Mouse (Mus musculus) kidney, embryonic 15.5 days (tissue): Measurements from ENCODE around the gene Rab31. TPM values are rescaled to one million over a fixed set of nuclear protein-coding genes. Genes with fewer than 3 reads are reported as not detected.

Experiments used
- ATAC-seq: fragments of 200-750 bp; cut with Nextera tagmentation; replicated peaks from 2 replicates; pipeline ENCODE4 v1.8.0; 2017; ENCODE audit warnings: moderate TSS enrichment; ENCODE audit not compliant: low FRiP score
- H3K27ac ChIP-seq: fragments of 300-500 bp; sonication (generic); 2 replicates; pipeline ENCODE4 v1.5.1; 2015; ENCODE audit warnings: mild to moderate bottlenecking, inconsistent platforms
- H3K27me3 ChIP-seq: fragments of 300-500 bp; sonication (generic); 2 replicates; pipeline ENCODE4 v1.6.1; 2015; ENCODE audit warnings: inconsistent platforms
- H3K36me3 ChIP-seq: fragments of 300-500 bp; sonication (generic); 2 replicates; pipeline ENCODE4 v1.6.1; 2015; ENCODE audit warnings: inconsistent platforms
- H3K4me1 ChIP-seq: fragments of 300-500 bp; sonication (generic); 2 replicates; pipeline ENCODE4 v1.6.1; 2015; ENCODE audit warnings: inconsistent platforms
- H3K4me2 ChIP-seq: fragments of 300-500 bp; sonication (generic); 2 replicates; pipeline ENCODE4 v1.6.1; 2015; ENCODE audit warnings: moderate library complexity, mild to moderate bottlenecking, inconsistent platforms
- H3K4me3 ChIP-seq: fragments of 300-500 bp; sonication (generic); replicated peaks from 2 replicates; pipeline ENCODE4 v1.5.1; 2015; ENCODE audit warnings: mild to moderate bottlenecking, inconsistent platforms
- H3K9ac ChIP-seq: fragments of 300-500 bp; sonication (generic); 2 replicates; pipeline ENCODE4 v1.6.1; 2015; ENCODE audit warnings: mild to moderate bottlenecking, inconsistent platforms
- H3K9me3 ChIP-seq: fragments of 300-500 bp; sonication (generic); replicated peaks from 2 replicates; pipeline ENCODE4 v1.6.1; 2016; ENCODE audit warnings: inconsistent platforms
- WGBS: fragments of 180-500 bp; shearing (Covaris S2); methylation state at CpG from one replicate; pipeline ENCODE4 v1.1.7; 2015; ENCODE audit warnings: mixed read lengths; 5-methylcytosine and 5-hydroxymethylcytosine counted together
- polyA plus RNA-seq: library from polyadenylated mRNA; unstranded; fragments of >200 nt; fragmentation: Nextera tagmentation; extraction: Ambion mirVana; gene quantifications from 2 replicates; pipeline ENCODE4 v1.2.1, GENCODE M21; 2015

Rab31 gene
- polyA plus RNA-seq, 1 experiment from 2014 or later = 33.6 TPM

DNA sequence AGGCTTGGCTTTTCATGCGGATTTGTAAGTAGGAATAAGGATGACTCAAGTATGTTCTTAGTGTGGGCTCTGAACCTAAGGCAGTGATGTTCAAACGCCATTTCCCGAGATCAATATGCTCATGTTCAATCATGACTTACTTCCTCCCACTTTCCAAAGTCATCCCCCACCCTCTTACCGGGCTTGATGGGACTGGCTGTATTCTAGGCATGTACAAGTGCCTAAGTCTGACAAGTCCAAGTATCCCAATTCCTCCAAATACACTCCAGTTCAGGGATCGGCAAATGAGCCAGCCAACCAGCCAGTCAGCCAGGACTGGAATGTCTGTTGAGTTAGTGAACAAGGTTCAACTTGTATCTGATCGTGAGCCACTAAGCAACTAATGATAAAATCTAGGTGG is 146.3 kb downstream of the Rab31 start:
- H3K9ac ChIP-seq = no peak overlapping the region
- no peak overlapping the region for H3K4me3 ChIP-seq
- no peak for ATAC-seq
- 94% methylated on average over 6 of the region's 6 CpGs for WGBS
- H3K4me2 ChIP-seq = no peak overlapping the region
- no peak overlapping the region for H3K27ac ChIP-seq
- no peaks in the 10 kb centered on the region for H3K4me1 ChIP-seq
- no peaks in the 10 kb centered on the region; the same call in 1 of the 2 replicates for H3K9me3 ChIP-seq
- no peaks in the 10 kb centered on the region for H3K27me3 ChIP-seq
- no peaks in the 10 kb centered on the region for H3K36me3 ChIP-seq

DNA sequence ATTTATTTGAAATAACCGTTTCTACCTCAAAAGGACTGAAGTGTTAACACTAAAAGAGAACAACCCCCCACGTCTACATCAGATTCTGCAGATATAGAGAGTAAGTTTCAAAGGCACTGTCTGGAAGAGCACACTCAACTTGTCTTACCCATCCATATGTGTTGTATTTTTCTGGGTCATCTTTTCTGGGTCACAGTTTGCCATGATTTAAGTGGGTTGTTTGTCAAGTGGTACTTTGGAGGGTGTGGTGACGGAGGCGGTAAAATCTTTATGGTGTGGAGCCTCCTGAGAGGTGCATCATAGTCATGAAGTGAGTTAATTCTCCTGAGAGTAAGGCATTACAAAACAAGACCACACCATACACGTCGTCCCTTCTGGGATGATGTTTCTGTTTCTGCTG is 147.0 kb downstream of the Rab31 start:
- no peak overlapping the region for H3K4me2 ChIP-seq
- no peak overlapping the region for H3K27ac ChIP-seq
- WGBS = 83% methylated on average over 6 of the region's 6 CpGs
- no peaks in the 10 kb centered on the region; the same call in 1 of the 2 replicates for H3K9me3 ChIP-seq
- H3K9ac ChIP-seq = no peak overlapping the region
- H3K4me1 ChIP-seq = no peaks in the 10 kb centered on the region
- no peaks in the 10 kb centered on the region for H3K27me3 ChIP-seq
- H3K36me3 ChIP-seq = no peaks in the 10 kb centered on the region
- H3K4me3 ChIP-seq = no peak overlapping the region
- no peak for ATAC-seq

DNA sequence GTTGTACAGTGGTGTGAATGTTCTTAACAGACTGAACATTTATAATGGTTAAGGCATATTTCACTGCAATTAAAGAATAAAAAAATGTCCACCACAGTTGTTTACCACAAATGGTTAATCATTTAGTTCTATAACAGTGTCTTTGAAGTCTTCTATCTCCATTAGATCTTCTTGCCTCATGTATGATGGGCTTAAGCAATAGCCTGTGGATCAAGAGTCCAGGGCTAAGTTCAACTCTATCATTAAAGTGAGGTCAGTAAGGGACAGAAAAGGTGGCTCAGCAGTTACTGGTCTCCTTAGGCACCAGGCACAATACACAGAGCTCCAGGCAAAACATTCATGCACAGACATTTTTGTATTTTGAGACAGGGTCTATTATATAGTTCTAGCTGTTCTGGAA is 149.4 kb downstream of the Rab31 start:
- Histone ChIP-seq H3K27me3 (no peaks in the 10 kb centered on the region), H3K4me3 (no peak overlapping the region), H3K9me3 (no peaks in the 10 kb centered on the region; the same call in 1 of the 2 replicates), H3K9ac (no peak overlapping the region), H3K27ac (no peak overlapping the region), H3K36me3 (no peaks in the 10 kb centered on the region), H3K4me1 (no peaks in the 10 kb centered on the region), H3K4me2 (no peak overlapping the region)
- no peak for ATAC-seq

DNA sequence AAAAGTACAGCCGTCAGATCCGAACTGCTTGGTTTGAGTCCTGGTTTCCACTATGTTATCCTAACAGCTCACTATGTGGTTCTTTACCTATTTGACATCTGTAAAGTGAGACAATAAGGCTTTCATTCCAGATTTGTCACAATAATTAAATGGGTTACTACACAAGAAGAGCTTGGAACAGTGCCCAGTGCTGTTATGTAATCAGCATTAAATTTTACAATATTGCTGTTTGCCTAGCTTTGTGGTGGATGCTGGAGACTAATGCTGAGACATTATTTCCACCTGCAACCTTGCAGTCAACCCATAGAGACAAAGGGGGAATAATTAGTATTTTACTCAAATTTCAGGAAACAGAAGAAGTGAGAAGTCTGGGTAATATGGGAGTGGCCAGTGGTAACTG is 154.1 kb downstream of the Rab31 start:
- WGBS = 87% methylated on average over 2 of the region's 2 CpGs
- no peak overlapping the region for H3K27ac ChIP-seq
- no peaks in the 10 kb centered on the region for H3K27me3 ChIP-seq
- no peak for ATAC-seq
- H3K9me3 ChIP-seq = no peaks in the 10 kb centered on the region
- no peak overlapping the region for H3K4me2 ChIP-seq
- H3K36me3 ChIP-seq = no peaks in the 10 kb centered on the region
- no peak overlapping the region for H3K4me3 ChIP-seq
- H3K9ac ChIP-seq = no peak overlapping the region
- H3K4me1 ChIP-seq = 0 out of 2 replicates have a peak, but pooled peaks cover 3% of the 10 kb centered on the region

DNA sequence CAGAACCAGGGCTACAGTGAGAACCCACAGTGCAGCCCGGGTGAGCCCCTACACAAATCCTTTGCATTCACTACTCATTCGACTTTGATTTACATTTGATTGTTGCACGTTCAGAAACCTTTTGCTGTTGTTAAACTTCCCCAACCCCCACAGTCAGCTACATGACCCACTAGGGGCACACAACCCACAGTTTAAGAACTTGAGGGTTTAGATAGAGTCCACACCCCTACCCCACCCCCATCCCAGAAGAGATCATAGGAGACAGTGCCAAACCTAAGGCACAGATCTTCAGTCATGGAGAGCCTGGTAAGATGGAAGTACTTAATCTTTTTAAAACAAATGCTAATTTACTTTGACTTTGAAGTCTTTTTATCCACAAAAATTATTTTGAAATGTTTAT is 156.9 kb downstream of the Rab31 start:
- ATAC-seq = no peak
- Histone ChIP-seq H3K9ac (no peak overlapping the region), H3K27ac (no peak overlapping the region), H3K4me2 (no peak overlapping the region), H3K36me3 (no peaks in the 10 kb centered on the region), H3K27me3 (no peaks in the 10 kb centered on the region), H3K4me1 (peaks cover 12% of the 10 kb centered on the region), H3K4me3 (no peak overlapping the region), H3K9me3 (no peaks in the 10 kb centered on the region)
- WGBS = 42% methylated on average over 3 of the region's 3 CpGs

DNA sequence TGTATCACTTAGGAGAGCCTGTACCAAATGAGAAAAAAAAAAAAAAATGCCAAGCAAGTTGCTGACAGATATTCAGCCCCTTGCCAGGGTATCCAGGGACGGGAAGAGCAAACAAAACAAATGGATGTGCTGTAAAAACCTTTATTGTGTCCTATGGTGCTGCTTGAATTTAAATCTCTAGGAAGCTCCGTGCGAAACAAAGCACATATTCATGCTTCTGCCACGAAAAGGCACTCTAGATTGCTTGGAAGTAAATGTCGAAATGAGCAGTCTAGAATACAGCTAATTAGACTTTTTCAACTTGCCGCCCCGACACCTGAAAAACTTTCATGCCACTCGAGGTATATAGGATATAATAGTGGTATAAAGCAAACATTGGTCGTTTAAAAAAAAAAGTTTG is 158.1 kb downstream of the Rab31 start:
- no peak for ATAC-seq
- H3K27me3 ChIP-seq = no peaks in the 10 kb centered on the region
- whole genome bisulfite sequencing = under 1% methylated on average over 9 of the region's 9 CpGs
- peak overlapping the region; percentile 99 for H3K9ac ChIP-seq
- H3K27ac ChIP-seq = peak overlapping the region; percentile 99
- peak overlapping the region; percentile 79 for H3K4me2 ChIP-seq
- peak overlapping the region; percentile 97 for H3K4me3 ChIP-seq
- H3K4me1 ChIP-seq = peaks cover 18% of the 10 kb centered on the region
- no peaks in the 10 kb centered on the region for H3K9me3 ChIP-seq
- no peaks in the 10 kb centered on the region for H3K36me3 ChIP-seq

DNA sequence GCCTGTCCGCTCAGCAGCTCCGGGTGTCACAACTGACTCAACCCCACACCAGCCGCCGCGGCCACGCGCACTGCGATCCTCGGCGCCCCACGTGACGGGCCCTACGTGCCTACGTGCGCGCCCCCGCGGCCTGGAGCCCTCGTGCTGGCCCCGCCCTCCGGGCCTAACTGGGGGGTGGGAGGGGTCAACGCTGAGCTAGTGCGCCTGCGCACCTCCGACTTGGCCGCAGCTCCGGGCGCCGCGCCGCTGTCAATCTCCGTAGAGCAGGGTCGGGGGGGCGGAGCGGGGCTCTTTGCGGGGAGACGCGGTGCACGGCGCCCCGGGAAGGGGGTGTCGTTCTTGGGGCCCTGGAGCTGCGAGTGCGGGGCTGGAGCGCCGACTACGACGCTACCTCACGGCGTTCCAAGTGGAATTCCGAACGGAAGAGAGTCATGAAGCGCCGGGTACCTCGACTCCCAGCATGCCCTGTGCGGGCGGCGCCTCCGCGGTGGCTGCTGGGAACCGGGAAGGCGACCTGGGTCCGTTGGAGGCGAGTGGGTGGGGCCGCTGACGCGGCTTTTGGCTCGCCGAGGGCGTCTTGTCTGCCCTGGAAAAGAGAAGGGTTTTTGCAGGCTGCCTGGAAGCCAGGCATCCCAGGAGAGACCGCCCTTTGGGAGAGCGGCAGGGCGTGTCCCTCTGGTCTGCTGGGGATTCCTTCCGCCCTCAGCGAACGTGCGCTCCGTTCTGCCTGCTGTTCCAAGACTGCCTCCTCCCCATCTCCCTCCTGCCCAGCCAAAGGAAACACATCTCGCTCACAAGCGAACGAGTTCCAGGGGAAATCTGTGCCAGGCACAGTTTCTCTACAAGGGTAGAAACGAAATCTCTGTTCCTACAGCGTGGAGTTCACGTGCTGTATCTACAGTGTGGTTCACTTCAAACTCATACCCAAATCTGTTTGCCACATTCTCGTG is 158.8 kb downstream of the Rab31 start, which contains the start of gene Vapa:
Gene Vapa (minus strand): TSS at position 93 of the 950 bp plus-strand sequence.
- peak; percentile 94 for ATAC-seq
- Histone ChIP-seq H3K9ac (peak within 1 kb of the TSS; percentile 99), H3K4me2 (peak within 1 kb of the TSS; percentile 79), H3K4me3 (peak within 1 kb of the TSS; percentile 97), H3K4me1 (peaks cover 25% of the 10 kb centered on the region), H3K9me3 (no peaks in the 10 kb centered on the region), H3K36me3 (no peaks in the 10 kb centered on the region), H3K27ac (peak within 1 kb of the TSS; percentile 99), H3K27me3 (no peaks in the 10 kb centered on the region)
- under 1% methylated on average over 84 of the region's 85 CpGs for WGBS

DNA sequence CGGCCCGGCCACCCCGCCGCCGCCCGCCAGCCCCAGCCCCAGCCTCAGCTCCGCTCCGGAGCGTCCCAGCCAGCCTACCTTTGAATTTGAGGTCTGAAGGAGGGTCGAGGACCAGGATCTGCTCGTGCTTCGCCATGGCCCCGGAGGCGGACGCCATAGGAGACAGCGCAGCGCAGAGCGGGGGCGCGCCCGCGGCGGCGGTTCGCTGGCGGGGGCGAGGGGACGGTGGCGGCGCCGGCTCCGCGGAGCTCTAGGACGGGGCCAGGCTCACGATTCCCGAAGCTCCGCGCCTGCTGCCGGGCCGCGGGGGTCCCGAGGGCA is 159.4 kb downstream of the Rab31 start:
- WGBS = under 1% methylated on average over 39 of the region's 42 CpGs
- H3K9me3 ChIP-seq = no peaks in the 10 kb centered on the region
- H3K4me1 ChIP-seq = peaks cover 31% of the 10 kb centered on the region
- no peaks in the 10 kb centered on the region for H3K36me3 ChIP-seq
- peak overlapping the region; percentile 79 for H3K4me2 ChIP-seq
- H3K4me3 ChIP-seq = peak overlapping the region; percentile 97
- no peaks in the 10 kb centered on the region for H3K27me3 ChIP-seq
- H3K27ac ChIP-seq = peak overlapping the region; percentile 99
- H3K9ac ChIP-seq = peak overlapping the region; percentile 99
- peak; percentile 76 for ATAC-seq

DNA sequence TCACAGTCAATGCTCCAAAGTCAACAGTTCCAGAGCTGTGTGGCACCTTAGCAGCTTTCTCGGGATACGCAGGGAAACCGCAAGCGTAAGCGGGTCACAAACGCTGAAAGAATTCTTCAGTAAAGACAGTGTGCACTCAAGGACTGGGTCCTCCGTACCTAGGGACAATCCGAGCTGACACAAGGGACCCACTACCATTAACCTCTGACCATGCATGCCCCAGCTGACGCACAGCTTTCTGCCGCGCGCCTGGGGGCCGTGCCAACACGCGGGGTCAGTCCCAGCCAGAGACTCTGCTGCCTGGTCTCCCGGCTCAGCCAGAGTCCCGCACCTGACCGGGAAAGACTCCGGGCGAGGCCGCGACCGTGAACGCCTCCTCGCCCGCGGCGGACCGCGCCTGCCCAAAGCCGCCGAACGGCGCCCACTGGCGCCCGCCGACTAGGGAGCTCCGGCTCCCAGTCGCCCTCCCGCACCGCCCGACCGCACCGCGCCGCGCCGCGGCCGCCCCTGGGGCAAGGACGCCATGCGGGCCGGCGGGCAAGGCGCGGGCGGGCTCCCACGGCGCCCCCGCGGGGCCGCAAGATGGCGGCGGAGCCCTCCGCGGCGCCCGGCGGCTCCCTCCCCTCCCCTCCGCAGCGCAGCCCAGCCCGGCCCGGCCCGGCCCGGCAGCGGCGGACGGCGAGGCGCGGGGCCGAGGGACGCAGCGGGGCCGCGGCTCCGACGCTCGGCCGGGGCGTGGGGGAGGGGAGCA is 160.0 kb downstream of the Rab31 start:
- peak; percentile 47 for ATAC-seq
- WGBS = 0% methylated on average over 63 of the region's 91 CpGs
- no peaks in the 10 kb centered on the region for H3K9me3 ChIP-seq

DNA sequence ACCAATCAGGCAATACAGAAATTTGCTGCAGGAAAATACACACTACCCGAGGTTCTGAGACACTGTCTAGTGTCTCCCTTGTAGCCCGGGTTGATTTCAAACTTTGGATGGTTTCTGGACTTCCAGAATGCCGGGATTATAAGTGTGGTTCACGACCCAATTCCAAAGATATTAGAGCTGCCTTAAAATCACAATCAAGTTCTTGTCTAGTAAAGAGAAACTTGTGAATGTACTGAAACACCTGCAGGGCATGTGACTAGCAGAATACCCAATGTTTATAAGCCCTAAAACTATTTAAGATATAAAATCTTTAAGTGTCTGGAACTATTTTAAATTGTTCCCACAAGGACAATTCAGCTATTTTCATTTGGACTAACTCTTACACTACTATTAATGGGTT is 160.8 kb downstream of the Rab31 start:
- Histone ChIP-seq H3K27me3 (no peaks in the 10 kb centered on the region), H3K9me3 (no peaks in the 10 kb centered on the region), H3K27ac (no peak overlapping the region), H3K4me2 (peak overlapping the region; percentile 79), H3K4me1 (peaks cover 43% of the 10 kb centered on the region), H3K36me3 (no peaks in the 10 kb centered on the region), H3K4me3 (peak overlapping the region; percentile 97), H3K9ac (no peak overlapping the region)
- ATAC-seq = no peak
- WGBS = 6% methylated on average over 4 of the region's 4 CpGs

More for the DNA sequence above, 160.0 kb downstream of the Rab31 start:
- Histone ChIP-seq H3K9ac (peak overlapping the region; percentile 99), H3K36me3 (no peaks in the 10 kb centered on the region), H3K4me1 (peaks cover 36% of the 10 kb centered on the region), H3K4me2 (peak overlapping the region; percentile 79), H3K27ac (peak overlapping the region; percentile 99), H3K4me3 (peak overlapping the region; percentile 97), H3K27me3 (no peaks in the 10 kb centered on the region)

DNA sequence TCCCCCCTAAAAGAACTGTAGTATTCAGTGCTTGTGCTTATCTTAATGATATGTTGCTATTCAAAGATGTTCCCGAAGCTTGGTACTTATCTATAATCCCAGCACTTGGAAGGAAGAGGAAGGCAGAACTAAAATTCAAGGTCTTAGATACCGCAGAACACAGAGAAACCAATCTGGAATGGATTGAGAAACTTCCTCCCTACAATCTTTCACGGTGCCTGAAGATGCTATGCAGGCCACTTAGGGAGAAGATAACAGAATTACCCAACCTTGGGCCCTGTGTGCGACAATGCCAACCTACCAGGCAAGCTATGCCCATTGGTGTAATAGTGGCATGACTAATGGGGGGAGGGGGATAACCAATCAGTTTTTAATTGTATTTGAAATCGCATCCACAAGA is 163.8 kb downstream of the Rab31 start:
- peaks cover 55% of the 10 kb centered on the region for H3K4me1 ChIP-seq
- 74% methylated on average over 5 of the region's 5 CpGs for WGBS

DNA sequence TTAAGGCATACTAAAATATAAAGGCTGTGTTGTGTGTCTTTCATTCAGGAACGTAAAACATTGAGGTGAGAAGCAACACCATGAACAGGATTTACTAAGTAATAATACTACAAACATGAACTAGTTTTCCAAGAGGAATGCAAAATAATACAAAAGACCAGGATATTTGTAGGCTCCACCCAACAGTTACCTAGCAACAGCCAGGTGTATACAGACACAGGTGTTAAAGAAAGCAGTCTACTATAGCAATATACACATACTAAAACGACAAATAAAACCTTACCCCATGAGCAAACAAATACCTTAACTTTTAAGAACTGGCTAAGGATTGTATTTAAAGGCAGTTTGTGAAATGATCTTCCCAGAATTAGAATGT is 164.3 kb downstream of the Rab31 start:
- no peak for ATAC-seq
- WGBS = 88% methylated on average over 2 of the region's 2 CpGs
- Histone ChIP-seq H3K27me3 (no peaks in the 10 kb centered on the region), H3K27ac (no peak overlapping the region), H3K4me2 (no peak overlapping the region), H3K4me1 (peaks cover 56% of the 10 kb centered on the region), H3K9ac (no peak overlapping the region), H3K36me3 (no peaks in the 10 kb centered on the region), H3K4me3 (no peak overlapping the region), H3K9me3 (no peaks in the 10 kb centered on the region)

More for the DNA sequence above, 163.8 kb downstream of the Rab31 start:
- Histone ChIP-seq H3K9me3 (no peaks in the 10 kb centered on the region), H3K4me2 (no peak overlapping the region), H3K36me3 (no peaks in the 10 kb centered on the region), H3K27me3 (no peaks in the 10 kb centered on the region), H3K4me3 (no peak overlapping the region), H3K27ac (no peak overlapping the region), H3K9ac (no peak overlapping the region)
- ATAC-seq = no peak
